Mouse (Mus musculus) embryonic fibroblast, embryonic 13.5 days (primary cell): Measurements from ENCODE around the gene Wdr54.

Source experiments
- CTCF ChIP-seq: IDR thresholded peaks from 2 replicates; pipeline ENCODE4 v1.5.1; 2011; ENCODE audit warnings: mild to moderate bottlenecking, control low read depth, low read length, moderate library complexity, borderline replicate concordance; ENCODE audit not compliant: insufficient read depth
- POLR2A ChIP-seq: IDR thresholded peaks from 2 replicates; pipeline ENCODE4 v1.6.1; 2011; ENCODE audit warnings: low read depth, mild to moderate bottlenecking, control low read depth, low read length, moderate library complexity

GRCm38 (mm10) chr6:83145805-83146204 is 10.4 kb downstream of the Wdr54 start:
- no peak for TF ChIP-seq CTCF
- TF ChIP-seq POLR2A: no peak
